In the genomic region with DNA sequence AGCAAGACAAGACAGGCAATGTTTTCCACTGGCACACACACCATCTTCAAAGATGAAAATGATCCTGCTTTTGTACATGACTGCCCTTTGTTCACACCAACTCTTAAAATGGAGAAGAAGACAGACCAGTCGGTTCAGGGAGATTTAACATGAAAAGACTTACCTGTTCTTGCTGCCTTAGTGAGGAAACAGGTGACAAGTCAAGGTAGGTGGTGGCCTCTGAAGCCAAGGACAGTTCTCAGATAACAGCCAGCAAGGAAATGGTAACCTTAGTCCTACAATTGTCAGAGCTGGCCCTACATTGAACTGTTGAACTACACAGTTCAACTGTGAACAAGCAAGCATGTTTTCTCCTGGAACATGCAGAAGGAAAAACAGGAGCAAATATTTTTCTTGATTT, we compare ENCODE assay signal across 20 mouse cellular contexts.
"Had no signal": no experiment of that assay in that cellular context is flagged by ENCODE, and none has a peak within 500 bp of the region (broad histone marks: within the 10 kb centered on the region; RNA-seq: fewer than 3 reads in every experiment).

No protein-coding gene starts in this region.

- DNase-seq: kidney, adult 8-10 months; kidney, postnatal 14 days; kidney, postnatal 4 days; liver; lung, adult 18-20 months; right cerebral cortex, adult 18-20 months; right cerebral cortex, postnatal 14 days; right cerebral cortex, postnatal 4 days; thymus, postnatal 25 days had no signal

- H3K27ac ChIP-seq: limb, embryonic 10.5 days; limb, embryonic 13.5 days; liver, embryonic 12.5 days; liver, embryonic 15.5 days; lung, embryonic 15.5 days; midbrain, embryonic 10.5 days; midbrain, embryonic 13.5 days; neural tube, embryonic 12.5 days; neural tube, embryonic 15.5 days had no signal

- ATAC-seq: liver, embryonic 12.5 days; midbrain, embryonic 13.5 days; midbrain, embryonic 16.5 days had no signal

- H3K4me3 ChIP-seq: limb, embryonic 10.5 days; limb, embryonic 13.5 days; liver, embryonic 12.5 days; liver, embryonic 15.5 days; lung, embryonic 15.5 days; megakaryocyte, embryonic 14.5 days; midbrain, embryonic 10.5 days; midbrain, embryonic 13.5 days; neural tube, embryonic 12.5 days; neural tube, embryonic 15.5 days had no signal

- H3K4me1 ChIP-seq: limb, embryonic 10.5 days; limb, embryonic 13.5 days; liver, embryonic 12.5 days; liver, embryonic 15.5 days; lung, embryonic 15.5 days; megakaryocyte, embryonic 14.5 days; midbrain, embryonic 10.5 days; midbrain, embryonic 13.5 days; neural tube, embryonic 12.5 days; neural tube, embryonic 15.5 days had no signal
